Mouse (Mus musculus) heart, postnatal 10 days (tissue): Measurements from ENCODE around the gene Car11. TPM values are rescaled to one million over a fixed set of nuclear protein-coding genes. Genes with fewer than 3 reads are reported as not detected.
A peak's percentile ranks its signal among the peaks of the same experiment; 100 is the strongest.
"Not testable (repeated sequence)": the region's sequence is repeated elsewhere in the genome, so short reads cannot be mapped to it uniquely, and the experiment has no call there.

ENCODE experiments used
- DNase-seq, 2 experiments: peaks; one replicate each; pipeline ENCODE4 v3.0.0; 2021
- intact Hi-C: fragments of 180-260 bp; cut with DNase I; formaldehyde crosslinking; loops from one replicate; pipeline ENCODE4 v1.15.1; 2025
- total RNA-seq, 2 experiments: library from RNA; stranded (reverse); gene quantifications; 2 replicates each; pipeline ENCODE4 v1.2.3; 2021

The Car11 gene
- 1 to 10 TPM; 4.2 to 4.6 TPM for total RNA-seq

- intact Hi-C loops: no loop called here
- peak in 1 of 2 experiments; percentile 34 for DNase-seq
Measured at GRCm38 (mm10) chr7:45699523-45700141, at the start of gene Car11. Gene Car11 (plus strand): TSS chr7:45699843.

DNA sequence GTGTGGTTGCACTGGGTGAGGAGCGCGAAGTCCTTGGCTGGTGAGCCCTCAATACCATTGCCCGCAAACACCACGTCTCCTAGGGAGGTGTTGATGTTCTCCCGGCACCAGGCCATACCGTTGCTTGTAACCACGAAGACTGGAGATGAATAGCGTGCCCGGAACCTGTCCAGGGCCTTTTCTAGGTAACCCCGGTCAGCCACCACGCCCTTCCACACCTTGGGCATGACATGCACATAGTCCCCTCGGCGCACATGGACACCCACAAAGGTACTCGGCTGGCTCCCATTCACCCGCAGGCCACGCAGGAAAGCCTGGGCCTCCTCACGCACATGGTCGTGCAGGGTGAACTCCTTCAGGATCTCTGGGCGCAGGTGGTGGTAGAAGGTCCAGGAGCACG, 49.2 kb upstream of the Car11 start:
- intact Hi-C loops, DNase-seq: not testable (repeated sequence)

DNA sequence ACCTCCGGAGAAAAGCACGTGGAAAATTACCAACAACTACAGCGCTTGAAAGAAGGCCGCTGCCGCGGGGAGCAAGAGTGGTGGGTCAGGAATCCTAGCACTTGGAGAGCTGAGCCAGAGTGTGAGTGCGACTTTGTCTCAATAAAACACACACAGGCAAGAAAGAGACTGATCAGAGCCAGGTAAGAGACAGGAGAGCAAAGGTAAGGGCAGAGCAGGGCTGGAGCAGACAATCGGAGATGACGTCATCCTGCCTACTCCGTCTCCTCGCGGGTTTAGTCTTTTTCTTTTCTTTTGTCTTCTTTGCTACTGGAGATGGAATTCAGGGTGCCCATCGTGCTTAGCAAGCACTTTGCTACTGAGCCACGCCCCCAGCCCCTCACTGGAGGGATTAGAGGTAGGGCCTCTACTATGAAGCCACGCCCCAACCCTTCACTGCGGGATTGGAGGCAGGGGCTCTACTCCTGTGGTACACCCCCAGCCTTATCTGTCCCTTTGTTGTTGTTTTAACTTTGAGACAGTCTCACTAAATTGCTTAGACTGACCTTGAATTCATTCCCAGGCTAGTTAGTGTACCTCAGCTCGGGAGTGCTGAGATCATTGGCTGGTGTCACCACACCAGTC, 45.1 kb upstream of the Car11 start:
- intact Hi-C loops: no loop called here
- no peak for DNase-seq

- DNase-seq: no peak
- intact Hi-C loops: no loop called here
Measured at GRCm38 (mm10) chr7:45660746-45661478, 38.7 kb upstream of the Car11 start.

DNA sequence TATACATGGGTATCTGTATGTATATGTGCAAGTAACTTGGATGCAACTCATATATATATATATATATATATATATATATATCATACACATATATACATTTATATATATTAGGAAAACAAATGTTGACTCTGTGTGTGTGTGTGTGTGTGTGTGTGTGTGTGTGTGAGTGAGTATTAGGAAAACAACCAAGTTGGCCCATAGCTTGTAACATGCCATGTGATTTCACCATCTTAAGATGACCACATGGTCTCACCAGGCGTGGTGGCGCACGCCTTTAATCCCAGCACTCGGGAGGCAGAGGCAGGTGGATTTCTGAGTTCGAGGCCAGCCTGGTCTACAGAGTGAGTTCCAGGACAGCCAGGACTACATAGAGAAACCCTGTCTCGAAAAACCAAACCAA, 37.9 kb upstream of the Car11 start:
- DNase-seq, intact Hi-C loops: not testable (repeated sequence)

DNA sequence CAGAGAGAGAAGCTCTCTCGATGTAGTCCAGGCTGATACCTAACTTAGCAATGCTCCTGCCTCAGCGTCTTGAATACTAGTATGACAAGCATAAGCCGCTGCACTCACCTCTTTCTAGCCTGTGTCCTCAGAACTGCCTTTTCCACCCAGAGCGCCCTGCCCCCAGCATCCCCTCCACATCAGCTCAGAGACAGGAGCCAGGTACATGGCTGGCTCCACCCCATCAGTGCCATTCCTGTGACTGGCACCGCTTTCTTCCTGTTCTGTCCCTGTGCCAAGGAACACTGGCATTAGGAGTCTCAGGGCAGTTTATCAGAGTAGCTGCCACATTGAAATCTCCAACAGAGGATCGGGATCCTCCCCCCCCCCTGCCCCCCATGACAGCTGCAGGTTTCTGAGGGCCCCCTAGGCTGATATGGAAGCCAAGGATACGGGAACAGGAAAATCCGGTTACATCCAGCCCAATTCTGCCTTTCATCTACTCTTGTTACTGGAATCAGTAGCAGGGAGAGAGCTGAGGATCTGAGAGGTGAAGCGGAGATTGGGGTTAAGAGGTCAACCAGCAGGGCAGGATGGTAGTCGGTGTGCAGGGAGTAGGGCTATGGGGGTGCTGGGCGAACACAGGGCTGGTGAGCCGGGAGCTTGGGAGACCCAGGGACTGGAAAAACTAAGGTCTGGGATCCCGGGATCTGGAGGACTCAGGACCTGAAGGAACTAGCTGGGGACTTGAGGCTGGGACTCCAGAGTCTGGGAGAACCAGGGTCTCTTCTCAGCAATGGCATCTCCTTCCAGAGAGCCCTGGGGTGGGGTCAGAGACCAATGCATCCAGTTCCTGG, 34.1 kb upstream of the Car11 start:
- intact Hi-C loops: no loop called here
- DNase-seq: no peak

DNA sequence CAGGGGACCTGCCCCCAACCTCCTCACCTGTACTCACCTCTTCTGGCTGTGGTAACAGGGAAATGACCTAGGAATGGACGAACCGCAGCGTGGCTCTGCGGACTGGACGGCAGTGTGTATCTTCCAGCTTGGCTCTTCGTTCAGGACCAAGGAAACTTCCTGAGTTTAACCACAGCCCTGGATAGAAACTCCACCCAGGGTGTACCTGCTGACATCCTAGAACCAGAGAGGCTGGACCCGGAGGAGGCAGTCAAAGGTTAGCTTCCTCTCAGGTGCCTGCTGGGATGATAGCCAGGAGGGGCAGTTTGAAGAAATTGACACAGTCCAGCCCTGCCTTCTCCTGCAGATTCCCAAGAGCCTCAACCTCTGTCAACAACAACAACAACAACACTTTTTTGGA, 33.5 kb upstream of the Car11 start, which contains the start of gene Fut2:
TSS of gene Fut2 (minus strand) at position 234 of the 400 bp plus-strand sequence.
- intact Hi-C loops: no loop called here
- no peak for DNase-seq

DNA sequence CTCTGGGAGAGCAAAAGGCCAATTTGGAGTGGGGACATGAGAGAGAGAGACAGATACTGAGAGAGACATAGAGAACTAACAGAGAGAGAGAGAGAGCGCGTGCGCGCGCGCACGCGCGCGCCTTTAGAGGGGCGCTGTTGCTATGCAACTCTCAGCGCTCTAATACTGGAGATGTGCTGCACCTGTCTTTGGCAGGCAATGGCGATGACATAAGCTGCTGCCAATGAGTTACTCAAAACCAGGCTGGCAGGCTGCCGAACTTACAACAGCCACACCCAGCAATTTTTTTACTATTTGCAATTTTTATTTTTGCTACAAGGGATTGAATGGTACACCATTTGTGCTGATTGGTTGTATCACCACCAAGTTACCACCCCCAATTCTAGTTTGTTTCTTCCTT, 31.9 kb upstream of the Car11 start:
- intact Hi-C loops: no loop called here
- no peak for DNase-seq

DNA sequence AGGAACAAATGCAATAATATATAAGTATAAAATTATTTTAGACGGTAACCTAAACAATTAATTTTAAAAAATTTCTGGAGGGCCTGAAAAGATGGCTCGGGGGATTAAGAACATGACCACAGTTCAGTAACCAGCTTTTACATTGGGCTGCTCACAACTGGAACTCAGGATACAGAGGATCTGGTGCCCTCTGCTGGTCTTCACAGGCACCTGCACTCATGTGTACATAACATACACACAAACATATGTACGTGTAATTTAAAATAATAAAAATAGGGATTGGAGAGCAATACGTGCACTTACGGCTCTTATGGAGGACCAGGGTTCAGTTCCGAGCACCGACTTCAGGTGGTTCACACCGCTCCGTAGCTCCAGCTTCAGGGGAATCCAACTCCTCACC, 30.7 kb upstream of the Car11 start:
- intact Hi-C loops: no loop called here
- DNase-seq: no peak

GRCm38 (mm10) chr7:45677627-45678295, 21.9 kb upstream of the Car11 start:
- intact Hi-C loops: no loop called here
- DNase-seq: no peak

DNA sequence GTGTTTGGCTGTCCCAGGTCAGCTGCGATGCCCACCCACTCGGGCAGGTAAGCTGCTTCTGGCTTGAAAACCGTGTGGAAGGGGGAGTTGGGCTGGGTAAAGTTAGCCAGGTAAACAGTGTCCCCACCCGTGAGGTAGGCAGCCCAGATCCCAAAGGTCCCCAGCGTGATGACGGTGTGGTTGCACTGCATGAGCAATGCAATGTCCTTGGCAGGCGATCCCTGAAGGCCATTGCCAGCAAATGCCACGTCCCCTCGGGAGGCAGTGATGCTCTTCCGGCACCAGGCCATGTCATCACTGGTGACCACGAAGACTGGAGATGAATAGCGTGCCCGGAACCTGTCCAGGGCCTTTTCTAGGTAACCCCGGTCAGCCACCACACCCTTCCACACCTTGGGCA, 21.1 kb upstream of the Car11 start:
- intact Hi-C loops: no loop called here
- no peak for DNase-seq

- DNase-seq: peak; percentile 72 to 81
Measured at GRCm38 (mm10) chr7:45679966-45680621, 19.5 kb upstream of the Car11 start.

DNA sequence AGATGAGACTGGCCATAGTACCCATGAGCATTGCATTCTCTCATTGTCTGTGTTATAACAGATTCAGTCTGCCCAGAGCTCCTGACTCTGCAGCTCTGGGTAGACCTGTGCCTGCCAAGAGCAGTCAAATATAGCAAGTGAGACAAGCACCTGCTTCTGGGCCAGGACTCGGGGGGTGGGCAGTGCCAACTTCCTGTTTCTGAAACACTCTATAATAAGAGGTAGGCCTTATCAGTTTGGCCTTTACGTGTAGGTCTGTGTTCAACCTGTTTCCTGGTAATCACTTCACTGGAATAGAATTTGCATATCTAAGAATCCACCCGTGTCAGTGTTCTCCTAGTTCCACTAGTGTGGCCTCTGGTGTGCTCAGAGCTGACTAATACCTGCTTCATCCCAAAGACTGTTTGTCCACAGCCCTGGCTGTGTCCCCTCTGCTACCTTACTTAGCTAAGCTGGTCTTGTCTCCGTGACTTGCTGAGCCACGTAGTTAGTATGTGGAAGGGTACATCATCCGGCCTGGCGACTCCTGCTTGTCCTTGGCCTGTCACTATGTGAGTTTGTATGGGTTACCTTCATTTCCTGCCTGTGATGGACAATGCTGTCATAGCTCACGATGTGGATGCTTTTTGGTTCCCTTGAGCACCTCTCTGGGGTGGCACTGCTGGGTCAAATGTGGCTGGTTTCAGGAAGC, 18.5 kb upstream of the Car11 start:
- intact Hi-C loops: loop anchor here (2.0 kb wide), 1 partner anchor 52 kb away; no protein-coding TSS in a partner anchor
- DNase-seq: peak; percentile 80 to 86

More at GRCm38 (mm10) chr7:45679966-45680621, 19.5 kb upstream of the Car11 start:
- intact Hi-C loops: loop anchor here (2.0 kb wide), 1 partner anchor 51 kb away; no protein-coding TSS in a partner anchor

DNA sequence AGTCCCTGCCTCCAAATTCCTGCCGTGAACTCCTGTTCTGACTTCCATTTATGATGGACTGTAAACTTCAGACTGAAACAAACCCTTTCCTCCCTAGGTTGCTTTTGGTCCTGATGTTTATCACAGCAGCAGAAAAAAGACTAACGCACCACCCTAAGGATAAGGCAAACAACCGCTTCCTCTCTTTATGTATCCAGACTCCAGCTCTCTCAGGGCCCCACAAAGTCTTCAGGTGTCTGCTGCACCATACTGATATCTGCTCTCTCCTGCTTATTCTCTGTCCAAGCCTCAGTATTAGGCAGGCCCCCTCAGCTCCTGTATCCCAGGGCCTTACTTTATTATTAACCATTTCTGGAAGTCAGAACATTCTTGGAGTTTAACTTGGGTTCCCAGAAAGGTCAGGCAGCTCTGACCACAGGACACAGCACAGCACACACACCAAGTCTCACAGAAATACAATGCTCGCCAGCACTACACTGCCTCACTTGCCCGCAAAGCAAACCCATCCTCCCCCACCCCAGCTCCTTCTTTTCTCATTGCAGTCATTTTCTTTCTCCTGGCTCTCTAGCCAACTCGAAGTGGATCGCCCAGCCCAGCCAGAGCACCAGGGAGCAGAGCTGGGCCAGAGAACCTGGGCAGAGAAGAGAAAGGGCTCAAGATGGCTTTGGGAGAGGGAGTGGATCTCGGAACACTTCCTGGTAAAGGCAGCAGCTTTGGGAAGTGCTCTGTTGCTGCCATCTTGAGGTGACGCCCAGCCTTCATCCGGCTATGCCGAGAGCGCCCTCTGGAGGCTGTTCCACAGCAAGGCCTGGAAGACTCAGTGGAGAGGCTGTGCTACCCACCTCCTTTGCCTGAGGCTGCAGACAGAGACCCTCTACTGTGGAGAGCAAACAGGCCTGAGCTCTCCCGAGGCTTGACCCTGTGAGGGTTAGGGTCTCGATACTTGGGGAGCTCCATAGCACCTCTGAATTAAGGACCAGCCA, 17.2 kb upstream of the Car11 start:
- DNase-seq: peak; percentile 91 to 95
- intact Hi-C loops: loop anchor here (1.0 to 2.0 kb wide), 2 partner anchors 42 to 89 kb away; no protein-coding TSS in a partner anchor

GRCm38 (mm10) chr7:45683396-45684050, 16.1 kb upstream of the Car11 start, which contains the start of gene Ntn5:
Gene Ntn5 (plus strand): TSS chr7:45684022.
- no peak for DNase-seq
- intact Hi-C loops: loop anchor here (2.0 kb wide), 1 partner anchor 43 kb away; no protein-coding TSS in a partner anchor

GRCm38 (mm10) chr7:45685811-45686210, 13.8 kb upstream of the Car11 start:
- no peak for DNase-seq
- intact Hi-C loops: no loop called here

DNA sequence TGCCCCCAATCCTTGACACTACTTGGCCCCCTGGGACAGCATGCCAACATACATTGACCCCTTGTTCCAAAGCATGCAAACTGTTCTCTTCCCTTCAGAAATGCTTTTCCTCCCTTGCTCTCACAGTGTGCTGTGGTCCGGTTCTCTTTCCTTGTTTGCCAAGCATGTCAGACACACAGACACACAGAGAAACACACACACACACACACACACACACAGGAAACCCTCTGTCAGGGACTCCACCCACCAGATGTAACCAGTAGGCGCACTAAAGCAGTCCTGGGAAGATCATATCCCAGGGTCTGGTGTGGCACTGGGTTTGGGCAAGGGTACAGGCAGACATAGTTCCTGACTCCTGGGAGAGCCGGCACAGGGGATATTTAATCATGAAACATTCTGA, 12.8 kb upstream of the Car11 start:
- intact Hi-C loops: no loop called here
- DNase-seq: no peak
